Mouse (Mus musculus) erythroblast, adult 5-6 weeks (primary cell): ENCODE results near the gene Tmem88b. TPM values are rescaled to one million over a fixed set of nuclear protein-coding genes. Genes with fewer than 3 reads are reported as not detected.

Experiments
- ATAC-seq: replicated peaks from 2 replicates; pipeline ENCODE4 v1.8.0; 2016; ENCODE audit warnings: moderate number of reproducible peaks, mild to moderate bottlenecking, moderate TSS enrichment, inconsistent platforms; ENCODE audit not compliant: poor library complexity, low FRiP score, severe bottlenecking
- total RNA-seq, 2 experiments: library from RNA; stranded (forward) in 1 of 2; stranded (reverse) in 1 of 2; fragments of 150-400 nt in 1 of 2; fragments of 200-764, 138-1000 nt in 1 of 2; gene quantifications; 2 replicates each; pipeline versions ENCODE4 v1.2.3 to v1.2.4; 2015 to 2017; ENCODE audit warnings: low replicate concordance in 2 of 2

Tmem88b gene
- 1.3 TPM in 1 of 2 replicates, not detected in the other for total RNA-seq (2015; ENCODE audit: low replicate concordance)
- total RNA-seq (2017; ENCODE audit: low replicate concordance), result 0.42 and 1.3 TPM in 2 replicates

DNA sequence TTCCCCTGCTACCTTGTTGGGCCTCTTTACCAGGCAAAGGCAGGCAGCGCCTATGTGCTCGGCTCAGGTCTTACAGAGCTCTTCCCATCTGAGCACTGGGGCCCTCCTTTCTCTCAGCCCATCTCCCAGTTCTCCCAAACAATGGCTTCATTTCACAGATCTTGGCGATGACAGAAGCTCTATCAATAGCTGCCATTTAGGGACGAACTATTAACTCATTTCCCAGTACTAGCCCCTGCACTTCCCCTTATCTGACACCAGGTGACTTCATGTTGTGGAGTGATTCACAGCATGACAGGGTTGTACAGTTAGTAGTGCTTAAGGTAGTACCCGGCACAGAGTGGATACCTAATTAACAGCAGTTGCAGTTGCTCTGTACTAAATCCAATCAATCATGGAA lies at the start of gene Tmem88b:
Gene Tmem88b (minus strand): TSS at position 56 of the 400 bp plus-strand sequence.
- ATAC-seq, result peak; percentile 48

DNA sequence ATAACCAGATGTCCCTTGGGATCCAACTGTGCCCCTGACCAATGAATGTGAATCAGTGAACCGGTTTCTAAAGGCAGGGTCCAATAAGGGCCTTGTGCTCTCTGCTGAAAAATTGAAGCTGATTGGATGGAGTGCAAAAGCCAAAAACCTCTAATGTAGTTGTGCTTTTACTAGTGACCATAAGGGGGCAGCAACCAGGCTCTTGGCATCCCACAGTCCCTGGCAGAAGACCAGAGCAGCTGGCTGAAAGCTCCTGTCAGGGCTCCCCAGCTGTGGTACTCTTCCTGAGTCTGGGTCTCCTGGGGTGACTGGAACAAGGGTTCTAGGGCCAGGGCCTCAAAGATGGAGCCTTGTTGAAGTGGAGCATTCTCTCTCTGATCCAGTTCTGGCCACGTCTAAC lies 48.2 kb upstream of the Tmem88b start:
- ATAC-seq, result peak; percentile 65

DNA sequence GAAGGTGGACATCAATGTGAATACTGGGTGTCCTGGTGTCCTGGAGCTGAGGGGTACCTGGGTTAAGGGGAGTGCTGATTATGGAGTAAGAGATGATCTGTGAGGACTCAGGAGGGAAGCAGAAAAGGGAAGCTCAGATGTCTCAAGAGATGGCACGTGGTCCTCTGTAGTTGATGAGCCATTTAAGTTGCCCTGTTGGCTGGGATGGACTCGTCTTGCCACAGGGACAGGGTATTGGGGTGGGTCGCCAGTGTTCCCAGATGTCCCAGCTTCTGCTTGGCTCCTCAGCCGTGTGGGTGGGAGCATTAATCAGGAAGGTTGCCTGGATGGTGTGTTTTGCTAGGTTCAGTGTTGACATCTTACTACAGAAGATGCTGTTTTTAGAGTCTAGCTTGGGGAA lies 47.6 kb upstream of the Tmem88b start:
- no peak for ATAC-seq

DNA sequence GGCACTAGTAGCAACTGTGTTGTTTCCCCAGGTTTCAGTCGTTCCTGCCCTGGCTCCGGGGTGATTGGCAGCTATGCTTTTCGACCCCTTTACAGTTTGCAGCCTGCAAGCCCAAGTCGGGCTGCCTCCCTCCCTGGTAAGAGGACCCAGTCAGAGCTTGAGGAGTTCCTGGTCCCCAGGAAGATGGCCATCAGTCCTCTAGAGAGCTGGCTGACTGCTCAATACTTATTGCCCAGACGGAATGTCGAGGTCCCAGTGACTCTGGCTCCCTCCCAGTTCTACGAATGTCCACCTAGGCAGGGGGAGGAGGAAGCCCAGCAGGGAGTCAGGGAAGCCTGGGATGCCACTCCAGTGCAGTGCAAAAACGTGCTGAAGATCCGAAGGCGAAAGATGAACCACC lies 46.6 kb upstream of the Tmem88b start:
- ATAC-seq, result no peak

DNA sequence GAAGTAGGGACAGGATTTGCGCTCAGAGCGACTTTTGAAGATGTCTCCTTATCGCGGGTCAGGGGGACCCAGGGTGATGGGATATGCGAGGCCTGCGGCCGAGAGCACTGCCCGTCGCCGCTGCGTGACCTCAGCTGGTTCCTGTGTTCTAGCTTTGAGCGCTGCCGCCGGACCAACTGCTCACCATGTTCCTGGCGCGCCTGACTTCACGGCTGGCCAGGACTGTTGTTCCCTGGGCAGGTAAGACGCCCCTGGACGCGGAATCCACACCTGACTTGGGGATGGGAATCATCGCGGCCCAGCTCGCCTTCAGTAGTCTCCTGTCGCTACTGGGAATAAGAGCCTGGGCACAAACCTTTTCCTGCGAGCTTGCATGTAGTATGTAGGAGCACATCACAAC lies 46.2 kb upstream of the Tmem88b start:
- peak; percentile 60 for ATAC-seq

DNA sequence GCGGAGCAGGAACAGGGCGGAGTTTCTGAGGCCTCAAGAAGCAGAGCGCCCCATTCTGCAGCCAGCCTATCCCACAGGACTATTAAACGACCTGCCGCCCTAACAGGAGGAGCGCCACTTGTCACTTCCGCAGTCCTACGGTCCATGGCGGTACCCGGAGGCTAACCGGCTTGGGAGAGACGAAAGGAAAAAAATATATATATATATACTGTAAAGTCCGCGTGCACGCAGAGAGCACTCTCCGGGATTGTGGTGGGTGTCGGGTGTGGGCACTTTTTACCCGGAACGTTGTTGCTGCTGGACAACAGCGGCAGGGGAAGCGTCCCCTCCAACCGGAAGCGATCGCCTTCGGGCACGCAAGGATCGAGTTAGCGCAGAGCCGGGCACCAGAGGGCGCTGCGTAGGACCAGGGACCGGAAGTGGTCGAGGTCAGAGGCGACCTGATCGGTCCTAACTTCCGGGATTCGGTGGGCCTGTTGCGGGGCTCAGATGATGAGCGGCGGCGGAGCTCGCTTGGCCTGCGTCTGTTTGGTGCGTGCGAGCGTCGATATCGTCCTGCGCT lies 45.6 kb upstream of the Tmem88b start, which contains the start of gene Aurkaip1:
Gene Aurkaip1 (plus strand): TSS at position 68 of the 562 bp plus-strand sequence.
- peak; percentile 89 for ATAC-seq

DNA sequence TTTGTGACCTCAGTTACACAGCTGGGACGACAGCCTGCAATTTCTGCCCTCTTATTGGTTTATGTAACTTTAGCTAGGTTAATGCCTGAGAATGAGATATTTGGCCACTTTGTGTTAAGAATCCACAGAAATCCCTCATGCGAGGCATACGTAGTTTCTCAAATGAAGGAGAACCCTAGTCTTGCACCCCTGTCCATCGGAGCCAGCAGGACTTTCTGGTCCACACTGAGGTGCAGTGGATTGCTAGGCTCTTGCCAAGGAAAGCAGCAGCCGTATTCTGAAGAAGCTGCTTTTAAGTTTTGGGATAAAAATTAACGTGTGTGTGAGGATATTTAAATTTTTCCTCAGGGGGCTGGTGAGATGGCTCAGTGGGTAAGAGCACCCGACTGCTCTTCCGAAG lies 44.9 kb upstream of the Tmem88b start:
- no peak for ATAC-seq

DNA sequence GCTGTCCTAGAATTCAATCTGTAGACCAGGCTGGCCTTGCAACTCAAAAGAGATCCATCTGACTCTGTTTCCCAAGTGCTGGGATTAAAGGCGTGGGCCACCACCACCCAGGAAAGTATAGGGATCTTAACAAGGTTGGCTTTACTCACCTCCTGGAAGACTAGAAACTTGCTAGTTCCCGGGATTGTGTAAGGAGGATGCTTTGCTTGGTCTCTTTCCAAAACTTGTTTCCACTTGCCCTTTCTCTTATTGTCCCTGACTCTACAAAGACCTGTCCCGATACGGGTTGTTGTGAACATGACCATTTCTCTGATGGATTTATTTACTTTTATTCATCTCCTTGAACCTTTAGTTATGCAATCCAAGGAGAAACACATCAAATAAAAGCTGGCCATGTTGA lies 44.2 kb upstream of the Tmem88b start:
- no peak for ATAC-seq

DNA sequence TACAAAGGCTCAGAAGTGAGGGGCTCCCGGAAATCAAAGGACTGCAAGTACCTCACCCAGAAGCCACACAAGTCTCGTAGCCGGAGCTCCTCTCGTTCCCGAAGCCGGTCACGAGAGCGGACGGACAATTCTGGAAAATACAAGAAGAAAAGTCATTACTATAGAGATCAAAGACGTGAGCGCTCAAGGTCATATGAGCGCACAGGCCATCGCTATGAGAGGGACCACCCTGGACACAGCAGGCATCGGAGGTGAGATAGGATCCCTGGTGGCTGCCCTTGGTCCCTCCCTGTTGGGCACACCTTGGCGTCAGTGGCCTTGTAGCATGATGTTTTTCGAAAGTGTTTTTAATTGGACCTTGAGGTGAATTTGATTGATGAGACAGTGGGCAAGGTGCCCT lies 37.8 kb upstream of the Tmem88b start:
- no peak for ATAC-seq

DNA sequence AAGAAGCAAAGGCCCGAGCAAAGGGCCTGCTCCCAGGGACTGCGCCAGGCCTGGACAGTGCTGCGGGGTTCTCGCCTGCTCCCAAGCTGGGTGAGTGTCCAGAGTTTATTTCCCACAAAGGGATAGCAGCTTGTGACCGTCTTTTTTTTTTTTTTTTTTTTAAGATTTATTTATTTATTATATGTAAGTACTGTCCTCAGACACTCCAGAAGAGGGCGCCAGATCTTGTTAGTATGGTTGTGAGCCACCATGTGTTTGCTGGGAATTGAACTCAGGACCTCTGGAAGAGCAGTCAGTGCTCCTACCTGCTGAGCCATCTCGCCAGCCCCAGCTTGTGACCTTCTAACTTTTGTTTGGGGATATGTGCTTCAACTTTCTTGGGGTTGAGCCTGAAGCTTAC lies 35.4 kb upstream of the Tmem88b start:
- no peak for ATAC-seq

DNA sequence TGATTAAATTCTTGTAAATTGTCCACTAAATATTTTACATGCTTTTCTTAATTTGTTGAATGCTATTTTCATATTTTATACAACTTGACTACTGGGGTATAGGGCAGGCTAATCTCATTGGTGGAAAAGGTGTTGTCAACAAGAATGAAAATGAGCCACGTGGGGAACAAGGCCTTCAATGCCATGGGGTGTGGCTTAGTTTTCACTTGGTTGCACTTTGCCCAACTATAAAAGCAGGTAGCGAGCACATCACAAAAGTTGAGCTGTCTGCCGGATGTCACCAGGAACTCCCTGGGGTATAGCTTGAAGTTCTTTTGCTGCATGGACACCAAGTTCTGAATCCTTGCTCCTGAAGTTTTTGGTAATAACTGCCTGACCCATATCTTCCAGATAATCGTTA lies 31.9 kb upstream of the Tmem88b start:
- no peak for ATAC-seq

DNA sequence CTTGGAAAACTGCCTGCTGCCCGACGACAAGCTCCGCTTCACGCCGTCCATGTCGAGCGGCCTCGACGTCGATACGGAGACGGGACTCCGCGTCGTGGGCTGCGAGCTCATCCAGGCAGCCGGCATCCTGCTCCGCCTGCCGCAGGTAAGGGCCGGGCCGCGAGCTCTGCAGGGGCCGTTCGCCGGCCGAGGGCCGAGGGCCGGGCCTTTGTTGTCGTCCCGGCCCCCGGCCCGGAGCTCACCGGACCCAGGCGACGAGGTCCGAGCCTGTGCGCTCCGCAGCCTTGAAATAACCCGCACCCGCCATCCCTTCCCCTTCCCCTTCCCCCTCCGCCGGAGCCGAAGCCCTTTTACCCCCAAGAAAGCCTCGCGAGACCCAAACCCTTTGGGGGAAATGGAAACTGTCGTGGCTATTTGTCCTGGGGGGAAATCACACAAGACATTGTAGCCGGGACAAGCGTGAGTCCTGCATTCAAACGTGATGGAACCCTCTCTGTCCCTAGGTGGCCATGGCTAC lies 27.0 kb upstream of the Tmem88b start:
- peak; percentile 18 for ATAC-seq

DNA sequence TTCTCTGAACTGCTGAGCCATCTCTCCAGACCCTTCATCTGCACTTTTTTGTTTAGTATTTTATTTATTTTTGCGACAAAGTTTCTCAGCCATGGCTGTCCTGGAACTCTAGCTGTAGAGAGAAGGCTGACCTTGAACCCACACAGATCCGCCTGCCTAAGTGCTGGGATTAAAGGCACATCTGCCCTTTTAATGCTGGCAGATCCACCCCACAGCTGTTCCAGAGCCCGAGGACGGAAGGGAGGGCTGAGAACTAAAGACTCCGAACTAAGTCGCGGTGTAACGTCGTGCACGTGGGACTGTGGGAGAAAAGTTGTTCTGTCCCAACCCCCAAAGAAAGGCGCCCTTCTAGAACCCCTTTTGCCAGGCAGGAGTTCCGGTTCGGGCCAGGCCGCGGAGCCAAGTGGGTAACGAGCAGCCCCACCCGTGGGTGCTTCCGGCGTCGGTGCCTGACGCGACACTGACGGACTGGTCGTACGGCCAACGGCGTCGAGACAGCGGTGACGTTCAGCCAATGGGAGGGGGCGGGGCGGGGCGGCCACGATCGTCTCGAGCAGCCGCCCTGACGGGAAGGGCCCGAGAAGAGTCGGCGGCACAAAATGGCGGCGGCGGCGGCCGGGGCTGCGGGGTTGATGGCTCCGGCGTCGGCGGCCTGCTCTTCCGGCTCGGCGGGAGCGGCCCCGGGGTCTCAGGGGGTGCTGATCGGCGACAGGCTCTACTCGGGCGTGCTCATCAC lies 26.4 kb upstream of the Tmem88b start, which contains the start of gene Ccnl2:
Gene Ccnl2 (plus strand): TSS at position 561 of the 736 bp plus-strand sequence.
- ATAC-seq, result peak; percentile 97

DNA sequence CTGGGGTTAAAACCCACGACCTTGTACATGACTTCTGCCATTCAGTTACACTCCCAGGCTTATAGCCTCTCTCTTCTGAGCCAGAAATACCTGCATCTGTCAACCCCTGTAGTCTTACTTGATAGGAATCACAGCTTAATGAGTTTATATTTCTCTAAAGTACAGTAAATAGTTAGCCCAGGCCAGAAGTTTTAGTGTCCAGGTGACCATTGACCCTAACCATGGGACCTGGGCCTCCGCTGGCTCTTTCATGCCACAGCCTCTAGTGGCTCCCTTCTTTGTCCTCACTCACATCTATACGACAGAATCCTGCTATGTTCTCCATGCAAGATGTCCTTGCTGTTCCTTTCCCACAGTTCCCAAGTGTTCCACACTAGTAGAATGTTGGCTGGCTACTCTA lies 22.2 kb upstream of the Tmem88b start:
- no peak for ATAC-seq

DNA sequence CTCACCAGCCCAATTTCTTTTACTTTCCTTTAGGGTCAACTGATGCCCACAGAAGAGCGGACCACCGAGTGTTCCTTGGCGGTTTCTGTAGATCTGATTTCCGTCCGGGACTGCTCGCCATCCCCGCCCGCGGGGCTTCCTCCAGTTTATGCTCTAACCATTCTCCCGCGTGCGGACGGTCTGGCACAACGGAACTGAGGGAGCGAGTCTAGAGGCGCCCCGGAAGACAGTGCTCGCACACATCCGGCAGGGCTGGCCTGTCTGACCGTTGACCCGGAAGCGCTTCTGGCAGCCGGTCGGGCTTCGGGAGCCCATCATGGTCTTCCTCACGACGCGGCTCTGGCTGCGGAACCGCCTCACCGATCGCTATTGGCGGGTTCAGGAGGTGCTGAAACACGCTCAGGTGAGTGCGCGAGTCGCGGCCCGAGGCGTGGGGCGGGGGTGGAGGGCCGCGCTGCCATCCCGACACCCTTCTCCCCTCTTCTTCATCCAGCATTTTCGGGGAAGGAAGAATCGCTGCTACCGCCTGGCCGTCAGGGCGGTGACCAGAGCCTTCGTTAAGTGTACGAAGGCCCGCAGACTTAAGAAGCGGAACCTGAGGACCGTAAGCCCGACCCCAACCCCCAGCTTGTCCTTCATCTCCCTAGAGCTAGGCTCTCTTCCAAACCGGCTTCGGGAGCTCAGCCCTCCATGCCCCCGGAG lies 17.8 kb upstream of the Tmem88b start:
- ATAC-seq, result peak; percentile 96

DNA sequence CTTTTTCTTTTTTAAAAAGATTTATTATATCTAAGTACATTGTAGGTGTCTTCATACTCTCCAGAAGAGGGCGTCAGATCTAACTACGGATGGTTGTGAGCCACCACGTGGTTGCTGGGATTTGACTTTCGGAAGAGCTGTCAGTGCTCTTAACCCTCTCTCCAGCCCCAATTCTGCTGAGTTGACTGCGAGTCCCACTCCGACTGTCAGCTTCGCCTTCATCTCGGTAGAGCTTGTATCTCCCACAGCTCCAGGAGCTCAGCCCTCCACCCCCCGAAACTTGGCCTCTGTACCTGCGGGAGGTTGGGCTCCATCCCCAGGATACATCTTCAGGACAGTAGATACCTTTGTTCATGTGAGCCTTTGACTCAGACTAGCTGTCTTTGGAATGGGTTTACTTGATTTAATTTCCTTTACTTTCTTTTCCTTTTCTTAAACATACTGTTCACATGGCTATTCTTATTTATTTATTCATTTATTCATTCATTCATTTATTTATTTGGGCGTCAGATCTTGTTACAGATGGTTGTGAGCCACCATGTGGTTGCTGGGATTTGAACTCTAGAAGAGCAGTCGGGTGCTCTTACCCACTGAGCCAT lies 17.2 kb upstream of the Tmem88b start, which contains the start of gene Mrpl20:
Gene Mrpl20 (plus strand): TSS at position 138 of the 599 bp plus-strand sequence.
- ATAC-seq, result peak; percentile 39

DNA sequence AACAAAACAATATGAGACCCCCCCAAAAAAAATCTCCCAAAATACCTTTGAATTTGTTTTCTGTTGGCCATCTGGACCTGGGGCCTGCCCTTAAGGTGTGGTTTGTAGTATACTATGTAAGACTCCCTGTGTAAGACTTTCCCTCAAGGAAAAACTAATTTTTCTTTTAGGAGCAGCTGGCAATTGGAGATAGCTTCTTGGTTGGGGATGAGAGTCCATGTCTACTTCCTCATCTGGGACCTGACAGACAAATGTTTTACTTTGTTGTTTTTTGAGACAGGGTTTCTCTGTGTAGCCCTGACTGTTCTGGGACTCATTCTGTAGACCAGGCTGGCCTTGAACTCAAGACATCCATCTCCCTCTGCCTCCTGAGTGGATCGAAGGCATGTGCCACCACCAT lies 16.4 kb upstream of the Tmem88b start:
- ATAC-seq, result no peak

DNA sequence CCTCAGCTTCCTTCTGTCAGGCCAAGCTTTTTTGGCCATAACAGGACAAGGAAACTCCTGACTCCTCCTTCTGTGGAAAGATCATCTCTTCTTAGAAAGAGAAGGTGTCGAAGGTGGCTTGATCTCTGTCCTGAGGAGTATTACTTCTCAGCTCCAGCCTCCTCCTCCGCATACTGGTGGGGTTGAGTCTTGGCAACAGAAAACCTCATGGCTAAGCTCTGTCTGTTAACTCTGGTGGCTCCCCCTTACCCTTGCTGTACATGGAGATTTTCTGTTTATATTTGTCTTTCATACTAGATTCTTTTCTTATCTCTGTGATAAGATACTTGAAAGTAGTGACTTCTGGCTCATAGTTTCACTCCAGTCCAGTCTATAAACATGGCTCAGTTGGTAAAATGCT lies 8.1 kb upstream of the Tmem88b start:
- no peak for ATAC-seq

DNA sequence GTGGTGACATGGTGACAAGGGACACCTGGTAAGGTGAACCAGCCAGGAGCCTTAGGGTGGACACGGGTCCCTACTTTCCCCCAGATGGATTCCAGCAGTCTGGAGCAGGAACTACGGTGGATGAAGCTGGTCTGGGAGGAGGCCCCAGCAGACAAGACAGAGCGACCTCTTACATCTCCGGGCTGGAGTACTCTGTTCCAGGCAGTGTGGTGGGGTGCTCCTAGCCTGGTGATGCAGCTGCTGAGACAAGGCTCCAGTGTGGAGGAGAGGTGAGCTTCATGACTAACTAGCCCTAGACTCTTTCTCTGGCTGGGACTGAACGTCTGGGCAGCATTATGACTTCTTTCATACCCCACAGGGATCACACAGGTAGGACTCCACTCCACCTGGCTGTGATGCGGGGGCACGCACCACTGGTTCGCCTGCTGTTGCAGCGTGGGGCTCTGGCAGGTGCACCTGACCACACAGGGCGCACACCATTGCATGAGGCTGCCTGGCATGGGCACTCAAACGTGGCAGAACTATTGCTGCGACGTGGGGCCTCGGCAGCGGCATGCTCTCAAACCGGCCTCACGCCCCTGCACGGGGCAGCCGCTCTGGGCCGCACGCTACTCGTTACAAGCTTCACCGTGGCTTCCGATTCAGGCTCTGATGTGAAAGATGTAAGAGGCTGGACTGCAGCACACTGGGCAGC lies 5.7 kb upstream of the Tmem88b start:
- ATAC-seq, result no peak
